Mouse (Mus musculus) brain, adult 2 months (tissue): Measurements from ENCODE around the gene AU040320.

Experiments used
- DNase-seq: peaks from one replicate; pipeline ENCODE4 v3.0.0; 2011; ENCODE audit warnings: low read depth, low spot score

Gene AU040320

GRCm38 (mm10) chr4:126852971-126853370 is 99.6 kb downstream of the AU040320 start:
- no peak for DNase-seq

- no peak for DNase-seq
Measured at GRCm38 (mm10) chr4:126860268-126860986, 107.1 kb downstream of the AU040320 start.

DNA sequence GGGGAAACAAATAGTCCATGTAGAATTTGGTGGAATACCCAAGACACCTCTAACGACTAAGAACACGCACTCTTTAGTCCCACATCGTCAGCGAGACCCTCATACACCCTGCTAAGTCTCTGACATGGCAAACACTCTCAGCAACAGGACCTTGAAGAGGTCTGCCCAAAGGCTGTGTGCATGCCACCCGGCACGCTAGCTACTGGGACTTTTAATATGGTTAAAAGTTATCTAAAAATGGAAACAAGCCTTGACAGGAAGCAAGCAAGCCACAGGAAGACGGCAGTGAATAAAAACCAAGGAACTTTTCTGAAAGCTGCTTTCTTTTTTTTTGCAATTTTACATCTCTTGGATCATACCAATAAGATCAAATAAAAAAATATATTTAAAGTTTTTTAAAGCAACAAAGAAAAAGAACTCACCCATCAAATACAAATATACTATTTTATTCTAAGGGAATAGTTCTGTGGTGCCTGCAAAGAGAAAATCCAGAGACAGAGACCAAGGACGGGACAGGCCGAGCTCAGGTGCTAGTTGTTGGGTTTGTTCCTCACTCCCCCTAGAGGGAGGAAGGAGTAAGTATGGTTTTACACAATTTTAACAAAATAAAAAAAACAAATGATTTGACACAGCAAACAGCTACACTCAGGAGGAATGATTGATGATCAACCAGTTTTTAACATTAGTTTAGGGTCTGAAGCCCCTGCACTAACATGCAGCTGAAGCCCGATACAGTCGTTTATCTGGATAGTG is 108.3 kb downstream of the AU040320 start:
- DNase-seq: no peak

DNA sequence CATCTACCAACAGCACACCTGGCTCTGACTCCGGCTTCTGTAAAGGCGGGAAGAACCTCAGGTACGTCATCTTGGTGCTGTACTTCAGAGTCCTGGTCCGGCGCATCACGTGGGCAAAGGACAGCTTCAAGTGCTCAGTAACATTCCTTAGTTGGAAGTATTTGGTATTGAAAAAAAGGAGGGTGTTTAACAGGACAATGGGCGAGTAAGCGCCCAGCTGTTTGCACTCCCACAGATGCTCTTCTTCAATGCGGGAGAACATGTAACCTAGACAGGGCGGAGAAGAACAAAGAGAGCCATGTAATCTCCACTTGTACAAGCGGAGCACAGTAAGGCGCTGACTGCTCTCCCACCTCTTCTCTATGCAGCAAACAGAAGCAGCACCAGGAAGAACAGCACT is 115.4 kb downstream of the AU040320 start:
- DNase-seq: peak; percentile 48

DNA sequence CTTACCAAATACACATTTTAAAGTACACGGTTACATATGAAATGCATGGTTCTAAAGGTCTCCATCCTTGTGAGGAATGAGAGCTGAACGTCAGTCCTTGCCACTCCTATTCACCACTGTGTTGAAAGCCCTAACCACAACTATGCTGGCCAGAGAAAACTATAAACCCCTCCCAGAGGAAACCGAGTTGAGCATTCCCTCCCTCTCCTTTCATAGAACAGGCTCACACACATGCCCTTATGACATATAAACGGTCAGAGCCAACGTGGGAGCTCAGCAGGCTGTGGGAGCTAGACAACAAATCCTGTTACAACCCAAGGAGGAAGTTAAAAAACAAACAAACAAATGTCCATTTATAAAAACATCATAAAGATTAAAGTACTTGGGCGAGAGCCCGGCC is 119.4 kb downstream of the AU040320 start:
- no peak for DNase-seq

- no peak for DNase-seq
Measured at GRCm38 (mm10) chr4:126879560-126880275, 126.4 kb downstream of the AU040320 start.

DNA sequence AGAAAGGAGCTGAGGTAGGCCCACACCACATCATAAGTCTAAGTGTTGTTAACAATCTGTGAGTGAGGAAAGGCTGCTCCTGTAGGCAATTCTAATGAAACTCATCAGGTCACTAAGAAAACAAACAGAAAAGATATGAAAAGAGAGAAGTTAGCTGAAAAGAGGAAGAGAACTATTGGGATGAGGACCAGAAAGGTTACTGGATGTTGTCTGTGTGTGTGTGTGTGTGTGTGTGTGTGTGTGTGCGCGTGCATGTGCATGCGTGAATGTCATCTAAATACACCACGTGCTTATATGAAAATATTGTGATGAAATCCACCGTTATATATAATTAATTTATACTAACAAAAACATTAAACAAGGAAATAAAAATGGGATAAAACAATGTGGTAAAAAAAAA is 130.3 kb downstream of the AU040320 start:
- DNase-seq: no peak

DNA sequence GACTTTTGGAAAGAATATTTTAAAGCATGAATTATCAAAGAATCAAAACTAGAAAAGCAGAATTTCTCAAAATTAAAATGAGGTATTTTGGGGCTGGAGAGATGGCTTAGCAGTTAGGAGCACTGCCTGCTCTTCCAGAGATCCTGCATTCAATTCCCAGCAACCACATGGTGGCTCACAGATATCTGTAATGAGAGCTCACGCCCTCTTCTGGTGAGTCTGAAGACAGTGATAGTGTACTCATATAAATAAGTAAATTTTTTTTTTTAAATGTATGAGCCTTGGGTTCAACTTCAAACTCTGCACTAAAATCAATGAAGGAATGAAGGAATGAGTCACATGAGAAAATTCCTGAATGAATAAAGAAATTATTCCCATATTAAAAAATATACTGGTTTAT is 132.6 kb downstream of the AU040320 start:
- peak; percentile 27 for DNase-seq

DNA sequence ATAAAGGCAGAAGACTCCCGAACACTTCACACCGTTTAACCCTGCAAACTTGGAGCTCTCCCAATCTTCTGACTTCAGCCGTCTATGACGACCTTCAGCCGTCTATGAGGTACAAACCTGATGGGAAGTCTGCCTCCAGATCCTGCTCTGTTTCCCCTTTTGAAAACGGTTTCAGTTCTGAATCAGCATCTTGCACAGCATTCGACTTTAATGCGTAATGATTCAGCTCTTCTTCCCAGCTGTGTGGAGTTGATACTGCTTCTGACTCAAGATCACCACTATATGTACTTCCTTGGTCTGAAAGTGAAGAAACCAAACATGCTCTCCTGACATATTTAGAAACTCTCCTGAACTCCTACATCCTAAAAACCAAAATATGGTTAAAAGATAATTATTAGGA is 136.5 kb downstream of the AU040320 start:
- DNase-seq: peak; percentile 34
